Mouse (Mus musculus) embryonic fibroblast, embryonic 13.5 days (primary cell): ENCODE data around the gene Qdpr.

Experiments
- CTCF ChIP-seq: IDR thresholded peaks from 2 replicates; pipeline ENCODE4 v1.5.1; 2011; ENCODE audit warnings: mild to moderate bottlenecking, control low read depth, low read length, moderate library complexity, borderline replicate concordance; ENCODE audit not compliant: insufficient read depth
- POLR2A ChIP-seq: IDR thresholded peaks from 2 replicates; pipeline ENCODE4 v1.6.1; 2011; ENCODE audit warnings: low read depth, mild to moderate bottlenecking, control low read depth, low read length, moderate library complexity

GRCm38 (mm10) chr5:45476288-45476687 lies 26.3 kb upstream of the Qdpr start:
- TF ChIP-seq CTCF (no peak), POLR2A (no peak)
